Mouse (Mus musculus): ENCODE results near the gene Clybl.

Clybl gene

DNA sequence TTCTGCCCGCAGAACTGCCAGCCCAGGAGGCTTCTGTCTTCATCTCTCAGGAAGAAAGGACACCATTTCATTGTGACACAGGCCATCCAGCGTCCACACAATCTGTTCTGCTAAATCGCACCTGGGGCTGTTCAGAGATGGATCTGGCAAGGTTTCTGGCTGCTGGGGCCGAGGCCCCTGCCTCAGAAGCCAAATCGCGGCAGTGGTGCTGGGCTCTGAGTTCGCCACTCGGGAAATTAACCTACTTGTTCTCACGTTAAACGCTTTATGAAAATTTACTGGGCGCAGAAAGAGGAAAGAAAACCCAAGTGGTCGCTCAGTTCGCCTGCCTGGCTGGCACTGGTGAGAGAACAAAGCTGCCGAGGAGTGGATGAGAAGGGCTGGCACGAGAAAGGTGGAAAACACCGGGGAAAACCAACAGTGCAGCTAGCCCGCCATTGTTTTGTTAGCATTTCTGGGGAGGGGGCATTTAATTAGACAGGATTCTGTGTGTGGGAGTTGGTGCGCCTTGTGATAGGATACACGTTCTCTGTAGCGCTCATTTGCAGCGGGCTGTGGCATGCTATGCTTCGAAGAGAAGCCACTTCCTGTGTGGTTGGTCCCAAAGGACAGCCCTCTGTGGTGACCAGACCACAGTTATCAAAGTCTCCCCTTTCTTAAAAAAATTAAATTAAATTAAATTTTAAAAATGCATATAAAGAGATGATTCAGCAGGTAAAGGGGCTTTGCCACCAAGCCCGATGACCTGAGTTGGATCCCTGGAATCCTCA lies 177.8 kb downstream of the Clybl start:
- no peak for DNase-seq (ENCODE audit: low read depth)

DNA sequence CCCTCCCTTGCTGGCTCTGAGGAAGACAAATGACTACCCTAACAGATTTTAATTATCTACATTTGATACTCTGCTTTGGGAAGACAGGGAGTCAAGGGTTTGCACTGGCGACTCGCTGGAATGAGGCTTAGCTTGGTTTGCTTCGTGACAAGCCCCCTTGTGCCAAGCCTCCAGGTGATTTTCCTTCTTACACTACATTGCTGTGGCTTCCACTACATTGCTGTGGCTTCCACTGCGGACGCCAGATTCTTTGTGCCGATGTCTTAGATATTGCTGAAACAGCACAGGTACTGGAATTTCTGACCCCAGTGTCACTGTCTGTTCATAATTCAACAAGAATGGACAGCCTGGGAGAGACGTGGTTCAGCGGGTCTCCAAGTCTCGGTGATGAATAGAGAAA lies 180.3 kb downstream of the Clybl start:
- DNase-seq (ENCODE audit: low read depth), result no peak

DNA sequence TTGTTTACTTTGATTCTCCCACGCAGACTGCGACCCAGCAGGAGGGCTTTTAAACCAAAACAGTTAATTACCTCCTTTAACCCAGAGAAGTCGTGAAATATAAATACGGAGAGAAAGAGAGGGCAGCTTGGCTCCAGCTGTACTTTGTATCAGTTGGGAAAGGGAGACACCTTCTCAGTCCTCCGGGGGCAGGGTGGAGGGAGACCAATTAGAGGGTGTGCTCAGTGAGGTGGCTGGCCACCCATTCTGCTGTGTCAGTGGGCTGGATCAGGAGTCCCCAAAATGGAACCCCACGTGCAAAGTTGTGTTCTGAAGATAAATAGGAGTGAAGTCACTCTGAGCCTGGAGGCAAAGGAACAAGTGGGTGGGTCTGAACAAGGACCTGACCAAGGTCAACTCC lies 181.7 kb downstream of the Clybl start:
- DNase-seq (ENCODE audit: low read depth), result no peak

DNA sequence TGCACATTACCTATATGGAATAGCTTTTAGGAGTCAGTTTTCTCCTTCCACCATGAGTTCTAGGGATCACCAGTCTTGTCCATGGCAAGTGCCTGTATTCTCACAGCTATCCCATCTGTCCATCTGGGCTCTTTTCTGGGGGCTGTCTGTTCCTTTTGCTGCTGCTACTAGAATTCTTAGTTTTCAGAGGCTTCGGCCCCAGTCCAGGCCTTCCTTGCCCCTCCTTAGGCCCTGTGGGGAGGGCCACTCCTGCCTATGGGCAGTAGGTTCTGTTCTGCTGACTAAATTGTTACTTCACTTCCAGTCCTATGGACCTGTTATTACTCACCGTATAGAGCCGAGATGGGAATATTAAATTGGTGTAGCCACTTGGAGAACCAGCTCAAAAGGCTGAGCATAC lies 182.5 kb downstream of the Clybl start:
- DNase-seq (ENCODE audit: low read depth), result no peak

DNA sequence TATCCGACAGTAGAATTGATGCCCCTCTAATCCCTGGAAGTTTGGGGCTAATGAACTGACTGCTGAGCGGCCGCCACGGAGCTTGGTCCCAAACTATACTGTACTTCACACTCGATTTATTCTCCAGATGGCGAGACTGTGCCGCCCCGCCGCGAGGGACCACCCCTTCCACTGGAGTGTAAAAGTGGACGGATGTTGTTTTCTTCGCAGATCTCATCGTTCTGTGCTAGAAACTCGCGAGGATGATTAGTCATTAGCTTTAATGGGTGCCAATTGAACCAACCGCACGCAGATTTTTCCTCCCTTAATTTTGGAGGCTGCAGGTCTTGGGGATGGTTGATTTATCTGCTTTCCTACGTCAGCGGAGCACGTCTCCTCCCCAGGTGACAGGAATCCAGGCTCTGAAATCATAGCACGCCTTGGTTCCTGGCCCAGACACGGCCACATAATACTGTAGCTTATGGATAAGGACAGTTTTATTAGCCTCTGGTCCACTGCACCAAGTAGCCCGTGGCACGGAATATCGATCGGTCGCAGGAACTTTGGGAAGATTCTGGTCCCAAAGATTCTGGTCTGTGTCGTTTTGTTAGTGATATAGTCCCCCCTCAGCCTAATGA lies 185.9 kb downstream of the Clybl start:
- no peak for DNase-seq (ENCODE audit: low read depth)

DNA sequence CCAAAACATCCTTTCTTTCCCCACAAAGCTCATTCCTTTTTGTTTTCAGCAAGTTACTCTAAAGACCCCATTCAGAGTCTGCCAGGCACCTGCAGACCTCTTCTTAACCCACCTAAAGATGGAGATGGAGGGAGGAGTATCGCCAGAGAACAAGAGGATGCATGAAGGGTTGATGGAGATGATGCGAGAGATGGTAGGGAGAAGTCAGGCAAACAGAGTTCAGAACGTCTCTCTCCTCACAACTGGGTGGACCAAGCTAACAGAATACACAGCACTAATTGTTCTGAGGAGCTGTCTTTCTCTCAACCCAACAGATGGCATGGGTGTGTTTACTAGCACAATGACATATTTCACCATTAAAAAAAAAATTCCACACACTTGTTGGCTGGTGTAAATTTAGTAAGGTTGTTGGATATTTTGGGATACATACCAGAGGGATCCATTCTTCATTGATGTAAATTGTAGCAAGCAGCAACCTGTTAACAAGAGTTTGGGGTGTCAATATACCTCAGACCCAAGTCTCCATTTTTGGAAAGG lies 186.4 kb downstream of the Clybl start:
- no peak for DNase-seq (ENCODE audit: low read depth)

DNA sequence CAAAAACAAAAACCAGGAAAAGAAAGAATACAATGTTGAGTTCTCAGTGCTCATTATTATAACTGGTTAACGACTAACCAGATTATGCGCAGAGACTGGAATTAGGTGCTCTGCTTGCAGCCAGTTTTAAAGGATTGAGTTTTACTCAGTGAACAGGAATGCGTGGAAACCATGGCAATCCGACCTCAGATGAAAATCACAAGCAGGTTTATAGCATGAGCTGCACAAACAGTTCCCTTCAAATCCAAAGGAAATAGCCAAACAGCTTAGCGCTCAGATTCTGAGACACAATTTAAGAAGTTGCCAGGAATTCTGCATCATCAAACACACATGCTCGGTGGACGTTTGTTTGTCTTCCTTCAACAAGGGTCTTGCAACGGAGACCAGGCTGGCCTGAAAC lies 187.0 kb downstream of the Clybl start:
- no peak for DNase-seq (ENCODE audit: low read depth)

DNA sequence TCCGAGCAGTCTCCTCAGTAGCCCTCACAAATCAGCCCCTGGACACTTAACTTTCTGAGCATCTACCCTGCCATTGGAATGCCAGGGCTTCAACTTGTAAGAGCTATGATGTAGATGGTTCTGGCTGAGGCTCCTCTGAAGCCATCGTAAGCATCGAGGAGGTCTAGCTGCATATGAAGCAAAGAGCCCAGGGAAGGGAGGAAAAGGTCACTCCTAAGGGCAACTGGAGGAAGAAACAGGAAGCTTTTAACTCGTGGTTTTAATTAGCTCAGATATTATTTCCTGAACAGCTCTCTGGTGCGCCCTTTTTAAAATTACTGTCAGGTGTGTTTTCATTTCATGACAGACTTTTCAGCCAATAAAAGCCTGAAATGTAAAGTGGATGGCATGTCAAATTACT lies 190.5 kb downstream of the Clybl start:
- no peak for DNase-seq (ENCODE audit: low read depth)

DNA sequence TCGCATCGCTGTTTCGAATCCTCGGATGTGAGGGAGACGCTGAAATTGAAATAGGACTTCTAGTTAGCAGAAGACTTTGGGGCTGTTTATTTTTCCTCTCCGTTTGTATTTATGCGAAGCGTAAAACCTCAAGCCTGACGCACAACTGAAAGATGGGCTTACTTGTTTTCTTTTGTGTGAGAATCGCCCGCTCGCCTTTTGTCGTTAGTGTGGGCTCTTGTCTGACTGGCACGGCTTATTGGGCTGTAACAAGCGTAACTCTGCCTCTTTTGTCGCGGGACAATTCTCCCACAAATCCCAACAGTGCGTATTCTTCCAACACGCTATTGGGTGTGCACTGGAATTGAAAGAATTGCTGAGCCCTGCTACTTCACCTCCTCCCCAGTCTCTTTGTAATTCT lies 192.0 kb downstream of the Clybl start:
- no peak for DNase-seq (ENCODE audit: low read depth)

DNA sequence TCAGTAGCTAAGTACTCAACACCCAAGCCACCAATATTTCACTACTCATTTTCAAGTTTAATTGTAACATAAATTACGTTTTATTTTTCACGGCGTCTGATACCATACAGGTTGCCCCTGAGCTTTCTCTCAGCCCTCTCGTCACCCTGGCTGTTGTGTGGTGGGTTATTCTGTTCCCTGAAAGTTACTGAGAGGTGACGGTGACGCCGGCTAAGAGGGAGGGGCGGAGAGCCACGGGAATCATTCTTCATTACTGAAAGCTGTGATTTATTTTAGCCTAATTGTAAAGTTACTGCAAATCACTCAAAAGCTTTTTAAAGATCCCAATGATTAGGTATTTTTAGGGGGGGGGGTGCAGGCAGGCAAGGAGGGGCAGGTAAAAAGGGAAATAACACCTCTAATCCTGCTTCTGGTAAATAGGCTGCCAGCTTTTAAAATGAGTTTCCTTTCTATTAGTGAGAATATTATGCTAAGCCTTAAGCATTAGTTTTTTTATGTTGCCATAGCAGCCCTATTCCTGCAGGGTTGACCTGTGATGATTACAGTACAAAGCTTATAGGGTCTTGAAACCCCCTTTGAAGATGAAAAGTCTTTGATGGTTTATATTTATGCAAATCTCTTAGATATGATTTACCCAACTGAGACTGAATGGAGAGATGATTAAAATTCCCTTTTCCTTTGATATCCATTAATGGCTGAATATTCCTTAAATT lies 192.9 kb downstream of the Clybl start:
- no peak for DNase-seq (ENCODE audit: low read depth)

DNA sequence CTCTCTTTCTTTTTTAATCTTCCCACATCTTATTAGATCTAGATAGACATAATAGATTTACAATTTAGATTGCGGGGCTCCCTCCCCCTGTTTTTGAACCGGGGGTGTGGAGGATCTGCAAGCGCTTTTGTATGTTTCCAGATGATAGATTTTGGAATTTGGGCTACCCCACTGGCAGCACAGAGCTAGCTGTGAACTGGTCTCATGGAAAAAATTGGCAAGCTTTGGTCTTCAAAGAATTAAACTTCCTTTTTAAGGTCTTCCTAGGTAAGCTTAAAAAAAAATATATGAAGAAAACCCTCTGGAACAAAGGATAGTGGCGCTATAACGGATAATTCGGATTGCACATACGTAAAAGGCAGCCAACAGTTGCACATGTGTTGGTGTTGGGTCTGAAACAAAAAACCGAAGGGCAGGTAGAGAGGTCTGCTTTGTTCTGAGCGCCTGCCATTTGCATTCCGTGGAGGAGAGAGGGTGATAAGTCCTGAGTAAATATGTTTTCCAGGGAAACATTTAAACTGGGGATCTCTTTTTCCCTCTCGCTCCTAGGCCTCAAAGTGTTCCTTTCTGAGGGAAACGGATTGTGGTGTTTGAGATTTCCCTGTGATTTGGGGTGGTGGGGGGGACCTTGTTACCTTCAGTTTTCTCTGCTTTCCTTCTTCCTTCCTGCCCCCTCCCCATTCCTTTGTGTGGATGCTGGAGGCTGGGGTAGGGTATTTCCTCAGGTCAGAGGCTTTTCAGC lies 193.7 kb downstream of the Clybl start:
- no peak for DNase-seq (ENCODE audit: low read depth)

DNA sequence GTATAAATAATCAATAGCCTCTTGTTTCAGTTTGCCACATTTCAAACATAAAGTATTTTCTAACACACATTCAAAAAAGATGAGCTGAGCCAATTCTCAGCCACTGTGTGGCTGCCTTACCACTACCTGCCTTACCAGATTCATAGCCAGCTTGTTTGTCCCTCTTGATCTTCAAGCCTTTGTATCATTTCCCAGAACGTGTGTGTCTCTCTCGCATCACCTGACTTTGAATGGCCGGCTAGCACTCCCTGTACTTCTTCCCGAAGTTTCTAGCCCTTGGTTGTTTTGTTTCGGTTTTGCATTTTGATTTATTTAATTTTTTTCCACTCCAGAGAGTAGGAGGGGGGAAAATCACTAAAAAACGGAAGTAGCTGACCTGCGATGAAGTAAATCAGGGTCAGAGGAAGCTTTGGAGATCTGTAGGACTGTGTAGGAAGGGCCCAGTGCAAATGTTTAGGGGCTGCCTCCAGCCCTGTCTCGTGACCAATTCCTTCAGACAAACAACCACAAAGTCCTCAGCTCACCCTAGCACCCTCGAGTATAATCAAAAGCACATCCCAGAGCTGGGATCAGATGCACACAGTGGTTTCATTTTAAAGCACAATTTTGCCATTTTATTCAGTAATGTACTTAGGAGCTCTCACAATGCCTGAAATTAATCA lies 195.1 kb downstream of the Clybl start:
- no peak for DNase-seq (ENCODE audit: low read depth)

DNA sequence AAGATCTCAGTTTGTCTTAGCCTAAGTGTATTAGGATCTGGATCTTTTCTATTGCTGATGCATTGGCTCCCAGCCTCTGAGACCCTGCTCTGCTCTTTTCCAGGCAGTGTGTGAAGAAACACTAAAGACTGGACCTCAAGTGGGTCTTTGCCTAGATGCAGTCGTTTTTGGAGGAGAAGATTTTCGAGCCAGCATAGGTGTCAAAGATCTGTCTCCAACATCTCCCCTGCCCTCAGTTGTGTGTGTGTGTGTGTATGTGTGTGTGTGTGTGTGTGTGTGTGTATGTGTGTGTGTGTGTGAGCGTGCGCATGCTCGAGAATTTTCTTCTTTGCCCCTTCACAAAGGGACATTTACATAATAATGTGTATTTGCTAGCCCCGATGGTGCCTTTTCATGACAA lies 196.2 kb downstream of the Clybl start:
- DNase-seq (ENCODE audit: low read depth), result no peak

DNA sequence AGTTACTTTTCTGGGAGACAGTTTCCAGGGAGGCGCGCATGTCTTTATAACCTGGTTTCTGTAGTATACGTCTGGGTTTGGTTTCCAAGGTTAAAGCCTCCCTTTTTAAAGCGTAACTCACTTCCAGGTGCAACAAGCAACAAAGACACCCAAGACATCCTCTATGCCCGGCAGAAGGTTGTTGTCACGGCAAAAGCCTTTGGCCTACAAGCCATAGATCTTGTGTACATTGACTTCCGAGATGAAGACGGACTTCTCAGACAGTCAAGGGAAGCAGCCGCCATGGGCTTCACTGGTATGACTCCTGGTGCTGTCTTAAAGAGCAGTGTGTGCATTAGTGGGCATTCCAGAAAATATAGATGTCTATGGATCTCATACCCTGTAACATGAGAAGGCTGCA lies 197.6 kb downstream of the Clybl start:
- DNase-seq (ENCODE audit: low read depth), result no peak

DNA sequence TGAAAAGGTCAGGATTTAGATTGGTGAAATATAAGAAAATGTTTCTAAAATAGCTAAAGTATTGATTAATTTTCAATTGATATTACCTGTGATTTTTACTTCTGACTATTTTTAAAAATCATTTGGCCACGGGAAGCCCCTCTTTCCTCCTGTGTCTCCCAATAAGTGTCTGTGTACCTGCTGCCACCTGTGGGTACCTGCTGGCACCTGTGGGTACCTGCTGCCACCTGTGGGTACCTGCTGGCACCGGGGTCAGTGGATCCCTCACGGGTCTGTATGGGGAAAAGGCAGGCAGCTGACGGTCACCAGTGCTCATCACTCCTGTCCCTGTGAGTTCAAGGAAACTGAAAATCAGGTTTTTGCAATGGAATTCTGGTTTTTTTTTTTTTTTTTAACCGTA lies 198.5 kb downstream of the Clybl start:
- DNase-seq (ENCODE audit: low read depth), result no peak

DNA sequence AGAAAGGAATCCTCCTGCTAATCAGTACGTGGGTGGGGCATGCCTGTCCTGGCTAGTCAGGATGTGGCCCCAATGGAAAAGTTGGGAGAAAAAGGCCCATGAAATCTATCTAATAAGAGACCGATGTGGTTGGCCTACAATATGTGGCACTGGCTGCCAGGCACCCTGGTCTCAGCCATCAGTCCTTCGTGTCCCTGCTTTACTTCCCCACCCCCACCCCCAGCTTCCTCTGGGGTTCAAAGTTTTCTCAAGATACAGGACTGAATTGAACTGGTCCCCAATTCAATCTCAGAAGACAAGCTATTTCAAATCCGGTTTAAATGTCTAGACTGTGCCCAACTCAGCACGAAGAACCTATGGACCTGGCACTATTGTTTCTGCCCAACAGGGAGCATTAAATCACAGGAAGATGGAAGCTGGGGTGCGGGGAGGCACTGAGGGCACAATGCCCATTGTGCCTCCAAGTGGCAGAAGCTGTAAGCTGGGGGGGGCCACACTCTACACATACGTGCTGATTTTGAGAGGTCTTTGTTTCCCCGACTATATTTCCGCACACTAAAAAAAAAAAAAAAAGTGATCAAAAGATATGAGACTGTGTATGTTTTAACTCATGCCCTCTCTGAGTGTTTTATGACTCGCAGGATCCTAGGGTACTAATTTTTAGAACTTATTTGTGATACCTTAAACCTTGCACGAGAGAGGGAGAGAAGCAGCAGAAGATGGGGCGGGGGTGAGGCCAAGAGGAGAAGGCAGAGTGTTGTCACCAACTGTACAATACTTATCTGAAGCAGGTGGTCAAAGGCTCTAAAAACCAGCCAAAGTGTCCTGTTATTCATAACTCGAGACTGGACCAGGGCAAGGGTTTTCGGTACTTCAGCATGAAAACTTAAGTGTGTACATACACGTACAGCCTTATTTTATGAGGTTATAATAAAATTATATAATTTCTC lies 199.7 kb downstream of the Clybl start:
- DNase-seq (ENCODE audit: low read depth), result no peak

DNA sequence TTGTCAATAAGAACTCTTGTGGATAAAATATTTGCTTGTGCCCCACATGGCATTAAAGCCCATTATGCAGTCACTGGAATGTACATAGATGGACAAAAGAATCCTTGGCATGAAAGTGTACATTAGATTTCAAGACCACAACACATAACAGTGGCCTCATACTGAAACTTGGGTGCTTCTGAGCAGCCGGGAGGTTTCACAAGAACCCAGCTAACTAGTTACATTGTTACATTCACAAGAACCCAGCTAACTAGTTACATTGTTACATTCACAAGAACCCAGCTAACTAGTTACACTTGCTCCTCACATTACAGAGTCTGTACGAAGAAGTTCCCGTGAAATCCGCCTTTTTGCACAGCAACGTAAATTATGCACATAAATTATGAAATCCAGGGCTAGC lies 200.8 kb downstream of the Clybl start:
- DNase-seq (ENCODE audit: low read depth), result no peak

DNA sequence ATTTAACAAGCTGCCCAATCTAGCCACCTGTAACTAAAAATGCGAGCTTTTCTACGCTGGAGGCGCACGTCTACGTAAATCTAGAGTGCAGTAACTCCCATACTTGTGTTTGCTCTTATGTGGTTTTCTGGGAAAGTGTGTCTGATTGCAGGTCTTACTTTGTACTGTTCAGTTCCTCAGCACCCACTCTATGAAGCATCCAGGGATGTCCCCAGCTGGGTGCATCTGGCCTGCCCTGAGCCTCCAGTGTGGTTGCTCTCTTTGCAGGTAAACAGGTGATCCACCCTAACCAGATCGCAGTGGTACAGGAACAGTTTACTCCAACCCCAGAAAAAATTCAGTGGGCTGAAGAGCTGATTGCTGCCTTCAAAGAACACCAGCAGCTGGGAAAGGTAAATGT lies 202.4 kb downstream of the Clybl start:
- no peak for DNase-seq (ENCODE audit: low read depth)

DNA sequence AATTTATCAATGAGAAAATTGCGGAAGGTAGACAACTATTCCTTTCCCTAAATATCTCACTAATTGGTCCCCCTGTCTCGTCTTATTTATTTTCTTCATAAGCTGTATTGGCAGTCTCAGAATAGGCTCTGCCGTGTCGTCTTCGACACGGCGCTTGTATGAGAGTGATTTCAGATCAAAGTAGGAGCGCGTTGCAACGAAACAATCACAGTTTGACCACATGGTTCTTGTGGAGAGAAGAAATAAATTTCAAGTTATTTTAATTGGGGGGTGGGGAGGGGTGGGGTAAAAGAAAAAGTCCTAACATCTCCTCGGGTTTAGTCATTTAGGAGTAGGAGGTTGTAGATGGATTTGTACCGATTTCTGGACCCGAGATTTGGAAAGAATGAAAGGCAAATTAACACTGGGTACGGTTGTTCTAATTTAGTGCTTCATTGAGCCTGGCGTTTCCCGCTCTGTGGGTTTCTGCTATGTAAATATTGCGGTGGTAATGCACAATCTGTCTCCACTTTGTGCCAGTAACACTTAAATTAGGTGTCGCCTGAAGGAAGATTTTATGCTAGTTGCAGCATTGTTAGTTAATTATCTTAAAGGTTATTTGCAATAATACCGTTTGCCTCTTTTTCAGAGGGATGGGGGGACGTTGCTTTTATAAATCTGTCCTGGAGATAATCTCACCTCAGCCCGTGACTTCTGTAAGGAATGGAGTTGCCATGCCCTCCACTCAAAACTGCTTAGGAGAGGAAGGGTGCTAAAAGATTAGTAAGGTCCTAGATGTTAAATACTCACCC lies 203.1 kb downstream of the Clybl start:
- DNase-seq (ENCODE audit: low read depth), result no peak

DNA sequence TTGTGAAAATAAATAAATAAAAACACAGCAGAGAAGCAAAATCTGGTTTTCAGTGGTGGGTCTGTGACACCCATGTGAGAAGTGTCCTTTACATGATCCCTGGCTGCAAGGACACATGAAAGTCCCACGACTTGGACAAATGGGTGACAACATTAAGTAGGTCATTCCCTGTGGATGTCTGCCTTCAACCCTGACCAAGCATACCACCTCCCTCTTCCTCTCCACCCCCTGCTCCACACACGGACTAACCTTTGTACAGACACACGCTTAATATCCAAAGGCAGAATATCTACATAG lies 203.7 kb downstream of the Clybl start:
- DNase-seq (ENCODE audit: low read depth), result no peak

Measured in c-Kit-positive CD71-negative TER-119-negative erythroid progenitor cells, embryonic 14.5 days (primary cell).